Mouse (Mus musculus): ENCODE data around the gene Rbfox2.

GRCm38 (mm10) chr15:77054611-77055175 is 252.1 kb downstream of the Rbfox2 start:
- TF ChIP-seq POLR2A (IDR thresholded peaks at IDR 0.05; ENCODE audit: borderline replicate concordance, control insufficient read depth, low read depth, low read length) (no peak), CTCF (IDR thresholded peaks at IDR 0.05; ENCODE audit: control insufficient read depth, insufficient read depth, low read length) (no peak)

All from bone marrow, adult 2 months (tissue).